Mouse (Mus musculus) CH12.LX (cell line): Measurements from ENCODE around the gene Grik2. TPM values are rescaled to one million over a fixed set of nuclear protein-coding genes. Genes with fewer than 3 reads are reported as not detected.

Source experiments
- DNase-seq: peaks from one replicate; pipeline ENCODE4 v3.0.0-alpha.2; 2013; ENCODE audit errors: extremely low read depth
- H3K27ac ChIP-seq: 2 replicates; pipeline ENCODE4 v1.5.1; 2012; ENCODE audit warnings: low read depth, mild to moderate bottlenecking, control low read depth, moderate library complexity; ENCODE audit not compliant: insufficient read depth
- H3K27me3 ChIP-seq: replicated peaks from 2 replicates; pipeline ENCODE3; 2012; ENCODE audit warnings: inconsistent platforms
- H3K36me3 ChIP-seq, 2 experiments: replicated peaks in 1 of 2; 2 replicates each; pipeline versions ENCODE3 to v1.6.1; 2012; ENCODE audit warnings: inconsistent platforms in 1 of 2, low read length in 1 of 2, mild to moderate bottlenecking in 1 of 2, mixed read lengths in 1 of 2, moderate library complexity in 1 of 2; ENCODE audit not compliant: control insufficient read depth in 1 of 2, insufficient read depth in 1 of 2
- H3K4me1 ChIP-seq, 2 experiments: 2 replicates each; pipeline ENCODE4 v1.6.1; 2012; ENCODE audit warnings: inconsistent platforms in 1 of 2, moderate library complexity in 1 of 2; ENCODE audit not compliant: insufficient read depth in 2 of 2, control insufficient read depth in 1 of 2
- H3K4me2 ChIP-seq: 2 replicates; pipeline ENCODE4 v1.6.1; 2012; ENCODE audit warnings: low read depth, mild to moderate bottlenecking, control low read depth; ENCODE audit not compliant: poor library complexity, insufficient read depth, severe bottlenecking
- H3K4me3 ChIP-seq, 3 experiments: fragments of 150-350 bp in 1 of 3; sonication (generic) in 1 of 3; replicated peaks in 1 of 3; 2 replicates each; pipeline versions ENCODE3 to v1.5.1; 2011 to 2012; ENCODE audit warnings: low read depth in 2 of 3, low read length in 2 of 3, mild to moderate bottlenecking in 2 of 3, moderate library complexity in 2 of 3, control low read depth in 1 of 3, improper control_type of control experiment in 1 of 3, inconsistent platforms in 1 of 3, mixed read lengths in 1 of 3; ENCODE audit not compliant: poor library complexity in 1 of 3
- H3K79me2 ChIP-seq: replicated peaks from 2 replicates; pipeline ENCODE4 v1.6.1; 2012; ENCODE audit warnings: mild to moderate bottlenecking, moderate library complexity; ENCODE audit not compliant: control insufficient read depth, poor library complexity, insufficient read depth, severe bottlenecking; ENCODE audit errors: extremely low read depth
- H3K9ac ChIP-seq: 2 replicates; pipeline ENCODE4 v1.6.1; 2012; ENCODE audit warnings: low read depth, mild to moderate bottlenecking, control low read depth, moderate library complexity; ENCODE audit not compliant: insufficient read depth
- H3K9me3 ChIP-seq: replicated peaks from 2 replicates; pipeline ENCODE3; 2012; ENCODE audit warnings: low read length, inconsistent platforms, mixed read lengths
- BHLHE40 ChIP-seq: IDR thresholded peaks from 2 replicates; pipeline ENCODE4 v1.6.1; 2011; ENCODE audit warnings: mild to moderate bottlenecking, low read depth, low read length, improper control_type of control experiment
- CHD2 ChIP-seq: IDR thresholded peaks from 2 replicates; pipeline ENCODE4 v1.6.1; 2011; ENCODE audit warnings: low read length, improper control_type of control experiment
- CTCF ChIP-seq, 2 experiments: IDR thresholded peaks in 1 of 2; conservative IDR thresholded peaks in 1 of 2; 2 replicates each; pipeline ENCODE4 v1.5.1; 2011 to 2012; ENCODE audit warnings: low read depth in 2 of 2, low read length in 2 of 2, improper control_type of control experiment in 1 of 2, inconsistent platforms in 1 of 2, mild to moderate bottlenecking in 1 of 2, moderate library complexity in 1 of 2
- EP300 ChIP-seq: IDR thresholded peaks from 2 replicates; pipeline ENCODE4 v1.6.1; 2011; ENCODE audit warnings: low read length, improper control_type of control experiment
- GABPA ChIP-seq: IDR thresholded peaks from 2 replicates; pipeline ENCODE4 v1.6.1; 2012; ENCODE audit warnings: low read depth, low read length, improper control_type of control experiment, inconsistent platforms; ENCODE audit not compliant: insufficient replicate concordance
- HCFC1 ChIP-seq: IDR thresholded peaks from 2 replicates; pipeline ENCODE4 v1.6.1; 2012; ENCODE audit warnings: low read depth, mild to moderate bottlenecking, inconsistent platforms, low read length, improper control_type of control experiment
- JUND ChIP-seq: conservative IDR thresholded peaks from 2 replicates; pipeline ENCODE4 v1.6.1; 2011; ENCODE audit warnings: low read depth, low read length, improper control_type of control experiment
- MAFK ChIP-seq: IDR thresholded peaks from 2 replicates; pipeline ENCODE4 v1.6.1; 2011; ENCODE audit warnings: low read length, improper control_type of control experiment; ENCODE audit not compliant: insufficient replicate concordance
- MAX ChIP-seq: IDR thresholded peaks from 2 replicates; pipeline ENCODE4 v1.6.1; 2011; ENCODE audit warnings: low read length, improper control_type of control experiment
- MEF2A ChIP-seq: IDR thresholded peaks from 2 replicates; pipeline ENCODE4 v1.6.1; 2014; ENCODE audit warnings: low read depth, mild to moderate bottlenecking, inconsistent platforms, low read length, improper control_type of control experiment, borderline replicate concordance
- MXI1 ChIP-seq: IDR thresholded peaks from 2 replicates; pipeline ENCODE4 v1.6.1; 2011; ENCODE audit warnings: mild to moderate bottlenecking, low read depth, low read length, improper control_type of control experiment
- MYC ChIP-seq: IDR thresholded peaks from 2 replicates; pipeline ENCODE4 v1.6.1; 2011; ENCODE audit warnings: low read depth, mild to moderate bottlenecking, improper control_type of control experiment, low read length
- NELFE ChIP-seq: IDR thresholded peaks from 2 replicates; pipeline ENCODE4 v1.6.1; 2011; ENCODE audit warnings: low read depth, low read length, improper control_type of control experiment
- NRF1 ChIP-seq: IDR thresholded peaks from 2 replicates; pipeline ENCODE4 v1.6.1; 2014; ENCODE audit warnings: low read depth, mild to moderate bottlenecking, inconsistent platforms, low read length, improper control_type of control experiment, moderate library complexity
- PAX5 ChIP-seq: IDR thresholded peaks from 2 replicates; pipeline ENCODE4 v1.6.1; 2012; ENCODE audit warnings: low read length, inconsistent platforms, mixed read lengths
- POLR2A ChIP-seq: IDR thresholded peaks from 2 replicates; pipeline ENCODE4 v1.6.1; 2011; ENCODE audit warnings: low read depth, mild to moderate bottlenecking, improper control_type of control experiment, low read length
- POLR2AphosphoS2 ChIP-seq: IDR thresholded peaks from 2 replicates; pipeline ENCODE4 v1.6.1; 2011; ENCODE audit warnings: low read depth, low read length, improper control_type of control experiment
- RAD21 ChIP-seq: IDR thresholded peaks from 2 replicates; pipeline ENCODE4 v1.6.1; 2011; ENCODE audit warnings: low read depth, mild to moderate bottlenecking, low read length, improper control_type of control experiment, moderate library complexity
- RCOR1 ChIP-seq: conservative IDR thresholded peaks from 2 replicates; pipeline ENCODE4 v1.6.1; 2012; ENCODE audit warnings: low read depth, mild to moderate bottlenecking, inconsistent platforms, low read length, improper control_type of control experiment
- SMC3 ChIP-seq: IDR thresholded peaks from 2 replicates; pipeline ENCODE4 v1.6.1; 2011; ENCODE audit warnings: low read depth, low read length, improper control_type of control experiment
- UBTF ChIP-seq: IDR thresholded peaks from 2 replicates; pipeline ENCODE4 v1.6.1; 2012; ENCODE audit warnings: low read depth, mild to moderate bottlenecking, inconsistent platforms, low read length, improper control_type of control experiment, moderate library complexity
- USF1 ChIP-seq: IDR thresholded peaks from 2 replicates; pipeline ENCODE4 v1.6.1; 2014; ENCODE audit warnings: low read depth, mild to moderate bottlenecking, inconsistent platforms, low read length, improper control_type of control experiment
- ZKSCAN1 ChIP-seq: IDR thresholded peaks from 2 replicates; pipeline ENCODE4 v1.6.1; 2012; ENCODE audit warnings: low read depth, inconsistent platforms, low read length, improper control_type of control experiment, borderline replicate concordance
- ZMIZ1 ChIP-seq: IDR thresholded peaks from 2 replicates; pipeline ENCODE4 v1.6.1; 2012; ENCODE audit warnings: low read depth, mild to moderate bottlenecking, inconsistent platforms, low read length, improper control_type of control experiment
- ZNF384 ChIP-seq: IDR thresholded peaks from 2 replicates; pipeline ENCODE4 v1.6.1; 2012; ENCODE audit warnings: low read depth, low read length, improper control_type of control experiment, inconsistent platforms
- dilution Hi-C: fragments of 300-500 bp; cut with MboI; formaldehyde crosslinking; loops from 2 replicates; pipeline ENCODE4 v1.14.3; 2020; ENCODE audit warnings: low sequenced_read_pairs; ENCODE audit not compliant: extremely low pct_unique_long_range_greater_than_20kb, extremely low pct_ligation_motif_present
- in situ Hi-C: fragments of 300-500 bp; cut with MboI; formaldehyde crosslinking; loops from 3 replicates; pipeline ENCODE4 v1.14.3; 2019; ENCODE audit warnings: low sequenced_read_pairs, low pct_ligation_motif_present, low pct_unique_long_range_greater_than_20kb, mixed read lengths
- polyA plus RNA-seq: library from polyadenylated mRNA; unstranded; fragments of >175 nt; gene quantifications from 2 replicates; pipeline ENCODE4 v1.2.1, GENCODE M21; 2012; ENCODE audit warnings: low read depth; ENCODE audit not compliant: insufficient read length
- total RNA-seq, 2 experiments: library from RNA; depleted of rRNA; stranded (reverse); fragments of 300-350 nt in 1 of 2; fragments of >200 nt in 1 of 2; gene quantifications; 2 replicates each; pipeline ENCODE4 v1.2.3; 2012 to 2014

Grik2 gene
- total and polyA plus RNA-seq, 3 experiments = not detected

- in situ Hi-C loops (no loop called here), dilution Hi-C loops (no loop called here)
- Histone ChIP-seq H3K9me3 (no peaks in the 10 kb centered on the region), H3K27me3 (no peaks in the 10 kb centered on the region), H3K9ac (no peak overlapping the region), H3K4me3 (no peak overlapping the region), H3K79me2 (no peaks in the 10 kb centered on the region), H3K4me1 (no peaks in the 10 kb centered on the region), H3K27ac (no peak overlapping the region), H3K36me3 (no peaks in the 10 kb centered on the region), H3K4me2 (no peak overlapping the region)
- no peak for DNase-seq
- TF ChIP-seq MYC (no peak), MAX (no peak)
Observed at GRCm38 (mm10) chr10:49652320-49652719, 136.2 kb downstream of the Grik2 start.

DNA sequence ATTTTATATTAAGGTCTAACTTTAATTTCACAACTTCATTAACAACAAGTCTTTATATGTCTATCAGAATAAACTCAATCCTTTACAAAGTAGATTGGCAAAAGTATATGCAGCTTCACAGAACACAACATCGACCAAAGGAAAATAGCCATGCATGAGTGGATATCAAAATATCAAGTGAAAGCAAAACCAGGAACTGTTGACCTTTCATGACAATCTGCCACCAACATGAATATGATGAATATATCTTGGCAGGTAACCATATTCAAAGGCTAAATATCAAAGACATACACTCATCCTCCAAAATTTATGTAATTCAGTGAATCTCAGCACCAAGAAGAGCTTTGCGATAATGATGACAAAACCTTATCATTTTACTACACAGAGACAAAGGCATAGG lies 141.4 kb downstream of the Grik2 start:
- no peak for DNase-seq

GRCm38 (mm10) chr10:49639901-49640300 lies 148.7 kb downstream of the Grik2 start:
- no peak overlapping the region for H3K27ac ChIP-seq
- no peaks in the 10 kb centered on the region for H3K4me1 ChIP-seq
- TF ChIP-seq GABPA (no peak), JUND (no peak), CTCF (conservative IDR thresholded peaks at IDR 0.05 in 1 of 2, IDR thresholded peaks at IDR 0.05 in 1 of 2; ENCODE audit: low read depth in 2 of 2, low read length in 2 of 2) (no peak), BHLHE40 (no peak), NELFE (no peak), UBTF (no peak), ZMIZ1 (no peak), MAFK (no peak), CHD2 (no peak), RCOR1 (no peak), ZNF384 (no peak), HCFC1 (no peak), EP300 (no peak), POLR2AphosphoS2 (no peak), POLR2A (no peak), NRF1 (no peak)
- no peaks in the 10 kb centered on the region for H3K36me3 ChIP-seq
- in situ Hi-C loops (no loop called here), dilution Hi-C loops (no loop called here)
- no peaks in the 10 kb centered on the region for H3K9me3 ChIP-seq
- no peak overlapping the region for H3K4me2 ChIP-seq
- H3K4me3 ChIP-seq = no peak overlapping the region
- DNase-seq = no peak
- no peak overlapping the region for H3K9ac ChIP-seq
- H3K79me2 ChIP-seq = no peaks in the 10 kb centered on the region
- no peaks in the 10 kb centered on the region for H3K27me3 ChIP-seq

More for the DNA sequence above, 141.4 kb downstream of the Grik2 start:
- no peak overlapping the region for H3K9ac ChIP-seq
- TF ChIP-seq MYC = no peak
- no peak for TF ChIP-seq UBTF
- no peak for TF ChIP-seq HCFC1
- TF ChIP-seq USF1 = no peak
- no peak for TF ChIP-seq GABPA
- no peak for TF ChIP-seq PAX5
- TF ChIP-seq NELFE = no peak
- TF ChIP-seq MAFK = no peak
- no peak for TF ChIP-seq EP300
- no peak for TF ChIP-seq RAD21
- TF ChIP-seq CTCF (conservative IDR thresholded peaks at IDR 0.05 in 1 of 2, IDR thresholded peaks at IDR 0.05 in 1 of 2; ENCODE audit: low read depth in 2 of 2, low read length in 2 of 2) = no peak
- TF ChIP-seq SMC3 = no peak
- TF ChIP-seq ZKSCAN1 = no peak
- no peak for TF ChIP-seq MXI1
- TF ChIP-seq MEF2A = no peak
- H3K9me3 ChIP-seq = no peaks in the 10 kb centered on the region
- H3K27ac ChIP-seq = no peak overlapping the region
- no peaks in the 10 kb centered on the region for H3K79me2 ChIP-seq
- H3K4me2 ChIP-seq = no peak overlapping the region
- no peaks in the 10 kb centered on the region for H3K36me3 ChIP-seq
- no peak overlapping the region for H3K4me3 ChIP-seq
- H3K4me1 ChIP-seq = no peaks in the 10 kb centered on the region
- no peaks in the 10 kb centered on the region for H3K27me3 ChIP-seq
- dilution Hi-C loops = no loop called here
- in situ Hi-C loops = no loop called here
